Mouse (Mus musculus) MEL (cell line): ENCODE measurements around the gene 6030408B16Rik.

Source experiments
- CTCF ChIP-seq, 3 experiments: IDR thresholded peaks in 2 of 3; conservative IDR thresholded peaks in 1 of 3; 2 replicates each; pipeline ENCODE4 v1.5.1; 2011 to 2012; ENCODE audit warnings: low read length in 3 of 3, low read depth in 2 of 3, mild to moderate bottlenecking in 2 of 3, improper control_type of control experiment in 1 of 3, inconsistent platforms in 1 of 3, mixed read lengths in 1 of 3, moderate library complexity in 1 of 3; ENCODE audit not compliant: control insufficient read depth in 1 of 3, insufficient read depth in 1 of 3, poor library complexity in 1 of 3, severe bottlenecking in 1 of 3
- JUND ChIP-seq: IDR thresholded peaks from 2 replicates; pipeline ENCODE4 v1.6.1; 2011; ENCODE audit warnings: low read depth, mild to moderate bottlenecking, improper control_type of control experiment, low read length
- MAFK ChIP-seq: IDR thresholded peaks from 2 replicates; pipeline ENCODE4 v1.6.1; 2011; ENCODE audit warnings: low read depth, mild to moderate bottlenecking, low read length, improper control_type of control experiment, borderline replicate concordance
- MYC ChIP-seq: IDR thresholded peaks from 2 replicates; pipeline ENCODE4 v1.6.1; 2011; ENCODE audit warnings: low read depth, mild to moderate bottlenecking, low read length, improper control_type of control experiment, moderate library complexity
- TCF12 ChIP-seq: IDR thresholded peaks from 2 replicates; pipeline ENCODE4 v1.6.1; 2014; ENCODE audit warnings: low read depth, mild to moderate bottlenecking, inconsistent platforms, low read length, improper control_type of control experiment, moderate library complexity
- UBTF ChIP-seq: IDR thresholded peaks from 2 replicates; pipeline ENCODE4 v1.6.1; 2012; ENCODE audit warnings: low read depth, mild to moderate bottlenecking, inconsistent platforms, low read length, improper control_type of control experiment, moderate library complexity, borderline replicate concordance; ENCODE audit not compliant: insufficient read depth
- USF1 ChIP-seq: IDR thresholded peaks from 2 replicates; pipeline ENCODE4 v1.6.1; 2014; ENCODE audit warnings: low read depth, mild to moderate bottlenecking, inconsistent platforms, low read length, improper control_type of control experiment, moderate library complexity

GRCm38 (mm10) chr15:101312006-101312405, 19.0 kb downstream of the 6030408B16Rik start:
- TF ChIP-seq UBTF: no peak
- TF ChIP-seq CTCF (IDR thresholded peaks at IDR 0.05 in 2 of 3, conservative IDR thresholded peaks at IDR 0.05 in 1 of 3; ENCODE audit: control insufficient read depth in 1 of 3, insufficient read depth in 1 of 3, low read depth in 2 of 3, low read length in 3 of 3, poor library complexity in 1 of 3, severe bottlenecking in 1 of 3): no peak
- TF ChIP-seq JUND: no peak
- TF ChIP-seq TCF12: no peak
- no peak for TF ChIP-seq MAFK
- no peak for TF ChIP-seq MYC
- TF ChIP-seq USF1: no peak
